Mouse (Mus musculus) layer of hippocampus, adult 2 months (tissue): ENCODE data around the gene Lrfn2. TPM values are rescaled to one million over a fixed set of nuclear protein-coding genes. Genes with fewer than 3 reads are reported as not detected.

Source experiments
- DNase-seq, 2 experiments: peaks; one replicate each; pipeline ENCODE4 v3.0.0; 2022; ENCODE audit warnings: low spot score in 2 of 2
- H3K27ac ChIP-seq: fragments of 200-600 bp; 2 replicates; pipeline ENCODE4 v1.8.1; 2022
- H3K4me3 ChIP-seq: fragments of 200-600 bp; 2 replicates; pipeline ENCODE4 v1.8.1; 2022; ENCODE audit warnings: mild to moderate bottlenecking
- CTCF ChIP-seq: fragments of 200-600 bp; conservative IDR thresholded peaks from 2 replicates; pipeline ENCODE4 v1.8.1; 2022; ENCODE audit warnings: antibody characterized with exemption, mild to moderate bottlenecking, moderate library complexity
- microRNA-seq, 2 experiments: library from miRNA; unstranded; fragments of <30 nt; microRNA quantifications; one replicate each; pipeline ENCODE4 v1.2.0; 2021
- total RNA-seq, 2 experiments: library from RNA; stranded (reverse); gene quantifications; 2 replicates each; pipeline ENCODE4 v1.2.3; 2021

Lrfn2 gene
- total RNA-seq, 2 experiments from 2014 or later, result 40.3 to 42.2 TPM

- no peak for TF ChIP-seq CTCF
- Histone ChIP-seq H3K27ac (peak overlapping the region; percentile 93), H3K4me3 (no peak overlapping the region)
- DNase-seq, result no peak
Measured at GRCm38 (mm10) chr17:49065050-49065449, 132.9 kb downstream of the Lrfn2 start.

DNA sequence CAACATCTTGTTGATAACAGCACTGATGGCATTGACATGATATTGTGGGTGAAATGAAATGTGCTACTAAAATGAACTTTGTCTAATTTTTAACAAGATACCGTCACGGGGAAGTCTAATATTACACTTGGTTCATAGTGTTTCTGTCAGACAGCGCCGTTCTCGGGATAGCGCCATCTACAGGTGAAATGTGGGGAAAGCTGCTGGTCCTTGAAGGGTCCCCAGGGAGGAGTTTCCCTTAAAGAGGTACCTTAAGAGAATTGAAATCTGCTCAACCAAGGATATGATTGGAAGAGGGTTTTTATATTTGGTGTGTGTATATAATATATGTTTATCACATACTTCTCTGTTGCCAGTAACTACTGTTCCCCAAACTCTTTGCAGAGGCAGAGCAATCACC, 134.6 kb downstream of the Lrfn2 start:
- no peak for DNase-seq
- Histone ChIP-seq H3K27ac (no peak overlapping the region), H3K4me3 (no peak overlapping the region)
- TF ChIP-seq CTCF, result peak; percentile 73

GRCm38 (mm10) chr17:49078168-49078567, 146.0 kb downstream of the Lrfn2 start:
- no peak for DNase-seq
- no peak for TF ChIP-seq CTCF
- Histone ChIP-seq H3K27ac (no peak overlapping the region), H3K4me3 (no peak overlapping the region)

- DNase-seq, result no peak
- TF ChIP-seq CTCF, result no peak
- no peak overlapping the region for H3K4me3 ChIP-seq
Measured at GRCm38 (mm10) chr17:49079647-49080046, 147.5 kb downstream of the Lrfn2 start.

GRCm38 (mm10) chr17:49083594-49084380, 151.6 kb downstream of the Lrfn2 start:
- H3K4me3 ChIP-seq, result no peak overlapping the region
- peak; percentile 80 to 84 for DNase-seq
- H3K27ac ChIP-seq, result peak overlapping the region; percentile 80
- TF ChIP-seq CTCF, result no peak

More at GRCm38 (mm10) chr17:49079647-49080046, 147.5 kb downstream of the Lrfn2 start:
- no peak overlapping the region for H3K27ac ChIP-seq

DNA sequence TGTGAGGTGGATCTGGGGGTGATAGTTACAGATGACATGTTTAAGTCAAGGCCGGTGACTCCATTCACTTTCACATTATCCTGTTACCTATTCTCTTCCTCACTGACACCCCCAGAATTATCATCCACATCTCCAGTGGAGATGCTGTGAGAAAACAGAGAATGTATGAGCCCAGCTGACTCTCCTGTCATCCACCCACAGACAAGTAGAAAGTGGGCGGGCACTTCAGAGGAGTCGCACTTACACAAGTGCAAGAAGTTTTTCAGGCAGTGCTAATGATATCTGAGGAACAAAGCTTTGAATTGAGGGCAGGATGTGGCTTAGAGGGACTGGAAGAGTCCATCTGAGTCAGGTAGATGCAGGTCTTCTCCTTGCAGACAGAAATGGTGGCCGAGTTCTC, 152.9 kb downstream of the Lrfn2 start:
- no peak overlapping the region for H3K27ac ChIP-seq
- TF ChIP-seq CTCF, result no peak
- H3K4me3 ChIP-seq, result no peak overlapping the region
- no peak for DNase-seq

- no peak for DNase-seq
Measured at GRCm38 (mm10) chr17:49096781-49097544, 164.8 kb downstream of the Lrfn2 start.

GRCm38 (mm10) chr17:49111399-49111798, 179.2 kb downstream of the Lrfn2 start:
- no peak overlapping the region for H3K4me3 ChIP-seq
- no peak for DNase-seq

More at GRCm38 (mm10) chr17:49096781-49097544, 164.8 kb downstream of the Lrfn2 start:
- H3K4me3 ChIP-seq, result no peak overlapping the region
- H3K27ac ChIP-seq, result no peak overlapping the region
- TF ChIP-seq CTCF, result no peak

DNA sequence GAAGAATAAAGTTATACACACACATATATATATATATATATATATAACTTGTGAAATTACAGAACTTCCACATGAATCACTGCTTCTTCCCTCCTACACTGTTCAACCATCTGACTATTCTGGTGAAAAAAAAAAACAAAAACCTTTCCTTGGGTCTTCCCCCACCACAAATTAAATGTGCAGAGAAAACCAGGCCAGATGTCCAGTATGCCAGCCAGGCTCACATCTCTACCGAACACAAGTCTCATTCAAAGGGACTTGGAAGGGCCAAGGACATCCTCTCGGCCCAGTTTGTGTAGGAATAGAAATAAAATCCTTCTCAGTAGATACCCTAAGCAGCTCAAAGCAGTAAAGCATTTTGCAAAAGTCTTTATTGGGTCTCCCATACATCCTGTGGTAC, 179.7 kb downstream of the Lrfn2 start:
- no peak for TF ChIP-seq CTCF
- Histone ChIP-seq H3K27ac (0 out of 2 replicates have a peak overlapping the region, but pooled peaks have one; percentile 28), H3K4me3 (no peak overlapping the region)
- peak in 1 of 2 experiments; percentile 10 for DNase-seq

More at GRCm38 (mm10) chr17:49111399-49111798, 179.2 kb downstream of the Lrfn2 start:
- H3K27ac ChIP-seq, result no peak overlapping the region
- TF ChIP-seq CTCF, result no peak

GRCm38 (mm10) chr17:49113336-49113735, 181.2 kb downstream of the Lrfn2 start:
- Histone ChIP-seq H3K27ac (no peak overlapping the region), H3K4me3 (no peak overlapping the region)
- no peak for TF ChIP-seq CTCF
- no peak for DNase-seq

DNA sequence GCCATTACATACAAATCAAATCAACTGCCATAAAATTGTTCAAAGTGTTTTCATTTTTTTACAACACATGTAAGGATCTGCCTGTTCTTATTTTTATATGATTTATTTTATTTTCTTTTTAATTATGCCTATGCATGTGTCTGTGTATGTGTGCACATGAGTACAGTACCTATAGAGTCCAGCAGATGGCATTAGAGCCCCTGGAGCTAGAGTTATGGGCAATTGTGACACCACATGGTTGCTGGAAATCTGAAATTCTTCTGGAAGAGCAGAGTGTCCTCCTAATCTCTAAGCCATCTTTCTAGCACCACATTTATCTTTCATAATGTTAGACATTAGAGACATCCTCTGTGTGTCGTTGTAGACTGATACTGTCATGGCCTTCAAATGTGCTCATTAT, 192.0 kb downstream of the Lrfn2 start:
- Histone ChIP-seq H3K4me3 (no peak overlapping the region), H3K27ac (no peak overlapping the region)
- no peak for DNase-seq
- TF ChIP-seq CTCF, result peak; percentile 65

- no peak overlapping the region for H3K27ac ChIP-seq
- no peak for TF ChIP-seq CTCF
- H3K4me3 ChIP-seq, result no peak overlapping the region
- DNase-seq, result no peak
Measured at GRCm38 (mm10) chr17:49124642-49125041, 192.5 kb downstream of the Lrfn2 start.

Small RNA genes within 50 kb of the gene (microRNA-seq; reads per million reads assigned to microRNA genes)
- gene Gm44304, result 0 to 0.32 reads per million in 2 experiments
